Mouse (Mus musculus): ENCODE data around the gene Kcng3.

GRCm38 (mm10) chr17:83572366-83572765, 59.3 kb downstream of the Kcng3 start:
- no peak for TF ChIP-seq CTCF (IDR thresholded peaks at IDR 0.05; ENCODE audit: low read depth, low read length)
- no peak for TF ChIP-seq POLR2A (IDR thresholded peaks at IDR 0.05; ENCODE audit: borderline replicate concordance, low read depth, low read length)
